Mouse (Mus musculus): ENCODE data around the gene Vamp3.

DNA sequence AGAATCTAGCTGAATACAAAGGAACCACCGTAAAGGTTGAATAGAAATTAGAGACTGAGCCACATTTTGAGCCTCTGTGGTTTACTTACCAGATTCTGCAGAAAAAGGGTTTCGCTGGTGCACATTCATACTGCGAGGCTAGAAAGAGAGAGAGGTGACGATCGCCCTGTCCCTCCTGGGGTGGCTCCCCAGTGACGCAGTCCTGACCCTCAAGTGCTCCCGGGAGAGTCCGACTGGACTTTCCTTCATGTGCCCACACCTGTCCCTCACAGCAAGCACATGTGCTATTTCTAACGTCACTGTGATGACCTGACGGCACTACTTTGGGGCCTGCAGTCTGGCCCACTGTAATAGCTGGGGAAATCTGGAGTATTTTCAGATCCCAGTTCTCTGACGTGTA is 20.0 kb downstream of the Vamp3 start:
- TF ChIP-seq CTCF (IDR thresholded peaks at IDR 0.05; ENCODE audit: insufficient read depth, low read depth, low read length) (no peak), POLR2A (IDR thresholded peaks at IDR 0.05; ENCODE audit: insufficient read depth, low read depth, low read length) (no peak)
